Comparison of ENCODE assay signal across 25 mouse cellular contexts in genomic region chr8:82388356-82388902, GRCm38 (mm10). TPM values are rescaled to one million over a fixed set of nuclear protein-coding genes. Genes with fewer than 3 reads are reported as not detected.
DNase-seq lines count a peak whose midpoint lies in the region; ATAC-seq and TF ChIP-seq lines count a peak whose summit lies in the region.
"Had no signal": no experiment of that assay in that cellular context is flagged by ENCODE, and none has a peak within 500 bp of the region (broad histone marks: within the 10 kb centered on the region; RNA-seq: fewer than 3 reads in every experiment).

No protein-coding gene starts in this region.

- no peak for TF ChIP-seq POLR2A in MEL (IDR thresholded peaks at IDR 0.05; ENCODE audit: control insufficient read depth in 1 of 2, insufficient read depth in 1 of 2, low read depth in 1 of 2, low read length in 2 of 2, poor library complexity in 1 of 2)

- TF ChIP-seq CTCF in MEL (IDR thresholded peaks at IDR 0.05 in 2 of 3, conservative IDR thresholded peaks at IDR 0.05 in 1 of 3; ENCODE audit: control insufficient read depth in 1 of 3, insufficient read depth in 1 of 3, low read depth in 2 of 3, low read length in 3 of 3, poor library complexity in 1 of 3, severe bottlenecking in 1 of 3), result no peak

- peaks cover 35% of the 10 kb centered on the region for H3K4me1 ChIP-seq in heart, embryonic 10.5 days
- peaks cover 20 to 39% of the 10 kb centered on the region in 2 experiments for H3K4me1 ChIP-seq in MEL (ENCODE audit: control insufficient read depth in 1 of 2, insufficient read depth in 2 of 2, low read length in 2 of 2)
- H3K4me1 ChIP-seq in heart, embryonic 16.5 days (ENCODE audit: control insufficient read depth, insufficient read depth, low read length), result peaks cover 20% of the 10 kb centered on the region
- H3K4me1 ChIP-seq in midbrain, embryonic 11.5 days (ENCODE audit: control insufficient read depth, insufficient read depth, low read length), result no peaks in the 10 kb centered on the region
- H3K4me1 ChIP-seq: hindbrain, embryonic 12.5 days; intestine, embryonic 15.5 days; limb, embryonic 13.5 days had no signal

- TF ChIP-seq RAD21 in MEL (IDR thresholded peaks at IDR 0.05; ENCODE audit: low read depth, low read length), result no peak

- no peak for DNase-seq in heart, embryonic 10.5 days (ENCODE audit: low spot score)
- no peak for DNase-seq in heart, postnatal 14 days
- DNase-seq in MEL (ENCODE audit: low read depth, low spot score), result peak; percentile 26
- DNase-seq in fat pad, adult 2 months (ENCODE audit: extremely low read depth, low read depth, low spot score), result peak; percentile 64
- DNase-seq in midbrain, embryonic 11.5 days (ENCODE audit: low spot score, missing footprints), result no peak
- DNase-seq in right cerebral cortex, postnatal 4 days, result no peak
- DNase-seq: adrenal gland, adult 2 months; cerebellum, adult 2 months; cerebellum, postnatal 14 days; gastrocnemius, postnatal 14 days; kidney, adult 2 months; kidney, postnatal 36 days; lung, adult 18-20 months; lung, postnatal 4 days; thymus, postnatal 4 days had no signal

- H3K36me3 ChIP-seq in heart, embryonic 10.5 days, result no peaks in the 10 kb centered on the region
- peaks cover 0 to 39% of the 10 kb centered on the region in 2 experiments; a peak in 2 of 4 replicates for H3K36me3 ChIP-seq in MEL (ENCODE audit: control insufficient read depth in 1 of 2, insufficient read depth in 2 of 2, low read length in 2 of 2)
- H3K36me3 ChIP-seq in heart, embryonic 16.5 days (ENCODE audit: control insufficient read depth, insufficient read depth), result no peaks in the 10 kb centered on the region
- no peaks in the 10 kb centered on the region for H3K36me3 ChIP-seq in midbrain, embryonic 11.5 days (ENCODE audit: control insufficient read depth, insufficient read depth, low read length)
- H3K36me3 ChIP-seq: hindbrain, embryonic 12.5 days; intestine, embryonic 15.5 days; limb, embryonic 13.5 days; liver, embryonic 12.5 days had no signal

- H3K9ac ChIP-seq in MEL (ENCODE audit: control insufficient read depth, low read depth, low read length, poor library complexity, severe bottlenecking), result no peak overlapping the region
- no peak overlapping the region for H3K9ac ChIP-seq in heart, embryonic 16.5 days (ENCODE audit: low read length)
- H3K9ac ChIP-seq in midbrain, embryonic 11.5 days (ENCODE audit: low read length), result no peak overlapping the region
- H3K9ac ChIP-seq: forebrain, embryonic 13.5 days; hindbrain, embryonic 12.5 days; intestine, embryonic 15.5 days; limb, embryonic 13.5 days; liver, embryonic 12.5 days had no signal

- ATAC-seq in heart, embryonic 16.5 days (replicated peaks; ENCODE audit: extremely low read depth, insufficient read depth, low FRiP score), result peak; percentile 47; the same call in 1 of the 2 replicates
- ATAC-seq in midbrain, embryonic 11.5 days (ENCODE audit: low FRiP score), result no peak
- ATAC-seq: CD4-positive, CD25-positive, alpha-beta regulatory T cell, adult 4 months; forebrain, embryonic 13.5 days; hindbrain, postnatal 0 days; intestine, embryonic 15.5 days; midbrain, embryonic 16.5 days had no signal

- no peaks in the 10 kb centered on the region for H3K9me3 ChIP-seq in heart, embryonic 10.5 days
- H3K9me3 ChIP-seq in MEL (replicated peaks; ENCODE audit: insufficient read depth, low read length), result no peaks in the 10 kb centered on the region
- H3K9me3 ChIP-seq in heart, embryonic 16.5 days (replicated peaks; ENCODE audit: control insufficient read depth, low read length), result no peaks in the 10 kb centered on the region
- H3K9me3 ChIP-seq in midbrain, embryonic 11.5 days (ENCODE audit: control insufficient read depth, low read length), result no peaks in the 10 kb centered on the region
- H3K9me3 ChIP-seq: forebrain, embryonic 13.5 days; hindbrain, embryonic 12.5 days; intestine, embryonic 15.5 days; limb, embryonic 13.5 days; liver, embryonic 12.5 days had no signal

- TF ChIP-seq EP300 in MEL (IDR thresholded peaks at IDR 0.05; ENCODE audit: low read depth in 1 of 2, low read length in 2 of 2), result peak in 1 of 2 experiments; percentile 10; a peak in 1 of 4 replicates

- 38% methylated on average over 1 of the region's 1 CpGs for WGBS in heart, embryonic 10.5 days
- 32% methylated on average over 1 of the region's 1 CpGs for WGBS in heart, embryonic 16.5 days
- WGBS in midbrain, embryonic 11.5 days, result 95% methylated on average over 1 of the region's 1 CpGs

- no peaks in the 10 kb centered on the region for H3K27me3 ChIP-seq in heart, embryonic 10.5 days (ENCODE audit: insufficient read depth, poor library complexity, severe bottlenecking)
- no peaks in the 10 kb centered on the region for H3K27me3 ChIP-seq in MEL (ENCODE audit: control insufficient read depth in 1 of 2, insufficient read depth in 2 of 2, low read length in 2 of 2)
- no peaks in the 10 kb centered on the region for H3K27me3 ChIP-seq in heart, embryonic 16.5 days (ENCODE audit: control insufficient read depth, insufficient read depth, low read length)
- no peaks in the 10 kb centered on the region for H3K27me3 ChIP-seq in midbrain, embryonic 11.5 days (ENCODE audit: control insufficient read depth, insufficient read depth, low read length)
- H3K27me3 ChIP-seq: forebrain, embryonic 13.5 days; hindbrain, embryonic 12.5 days; intestine, embryonic 15.5 days; limb, embryonic 13.5 days; liver, embryonic 12.5 days had no signal

- peak overlapping the region; percentile 13; the same call in 1 of the 2 replicates for H3K27ac ChIP-seq in heart, embryonic 10.5 days
- peak overlapping the region; percentile 56 for H3K27ac ChIP-seq in MEL (ENCODE audit: control insufficient read depth, low read depth, low read length)
- H3K27ac ChIP-seq in heart, embryonic 16.5 days (ENCODE audit: low read length), result peak overlapping the region; percentile 66
- no peak overlapping the region for H3K27ac ChIP-seq in midbrain, embryonic 11.5 days (ENCODE audit: low read depth, low read length)
- H3K27ac ChIP-seq: forebrain, embryonic 13.5 days; hindbrain, embryonic 12.5 days; hindbrain, postnatal 0 days; intestine, embryonic 15.5 days; limb, embryonic 13.5 days; liver, embryonic 12.5 days had no signal

- H3K4me2 ChIP-seq in heart, embryonic 16.5 days (ENCODE audit: low read depth, low read length), result no peak overlapping the region
- H3K4me2 ChIP-seq in midbrain, embryonic 11.5 days, result no peak overlapping the region
- H3K4me2 ChIP-seq: forebrain, embryonic 13.5 days; hindbrain, embryonic 12.5 days; intestine, embryonic 15.5 days; limb, embryonic 13.5 days; liver, embryonic 12.5 days had no signal

- H3K4me3 ChIP-seq in heart, embryonic 10.5 days, result no peak overlapping the region
- H3K4me3 ChIP-seq in MEL (ENCODE audit: control insufficient read depth in 1 of 2, insufficient read depth in 1 of 2, low read depth in 2 of 2, low read length in 2 of 2), result no peak overlapping the region
- H3K4me3 ChIP-seq in heart, embryonic 16.5 days (ENCODE audit: low read length), result no peak overlapping the region
- H3K4me3 ChIP-seq in midbrain, embryonic 11.5 days (ENCODE audit: low read depth, low read length), result no peak overlapping the region
- H3K4me3 ChIP-seq: erythroblast, embryonic 14.5 days; forebrain, embryonic 13.5 days; hindbrain, embryonic 12.5 days; intestine, embryonic 15.5 days; limb, embryonic 13.5 days; liver, embryonic 12.5 days had no signal

- no peaks in the 10 kb centered on the region for H3K79me2 ChIP-seq in MEL (ENCODE audit: control insufficient read depth, insufficient read depth, low read length, poor library complexity)

- intact Hi-C loops in heart, postnatal 14 days (cut with DNase I), result no loop called here

TF ChIP-seq in MEL, 35 proteins besides CTCF, POLR2A, EP300 and RAD21:
- TF ChIP-seq GATA1 (IDR thresholded peaks at IDR 0.05; ENCODE audit: low read depth, low read length), result 0 out of 2 replicates have a peak, but pooled peaks have one; percentile 22
- no peak for TF ChIP-seq MEF2A (IDR thresholded peaks at IDR 0.05; ENCODE audit: extremely low read depth, insufficient replicate concordance, low read depth, low read length, poor library complexity, severe bottlenecking)

RNA-seq across cellular contexts. Expression of gene Il15, which starts 14.6 kb away (rescaled TPM):
- polyA plus RNA-seq in heart, embryonic 10.5 days (2016; fragmentation: Nextera tagmentation; extraction: Ambion mirVana), result 16.5 and 21.2 TPM in 2 replicates
- total RNA-seq in heart, postnatal 14 days (2021), result 10 to 100 TPM; 18.5 to 22.2 TPM
- total RNA-seq in MEL (2012; rRNA removed), result not detected in 2 replicates
- polyA plus RNA-seq in MEL (2012; ENCODE audit: insufficient read depth in 1 of 2, insufficient read length in 2 of 2, low read depth in 1 of 2, low replicate concordance in 2 of 2, missing spikeins in 1 of 2), result not detected
- 13.5 and 15.3 TPM in 2 replicates for polyA plus RNA-seq in heart, embryonic 16.5 days (2015; fragmentation: Nextera tagmentation; extraction: Ambion mirVana)
- 2.2 and 2.5 TPM in 2 replicates for polyA plus RNA-seq in midbrain, embryonic 11.5 days (2014; fragmentation: Nextera tagmentation; extraction: Ambion mirVana)
- polyA plus RNA-seq: erythroblast, embryonic 14.5 days had no signal

Comparison
In these comparisons a context has a peak if more than half of its experiments do, and no peak if none do; other contexts are left out.
1. DNase-seq: peak in MEL (single experiment) and fat pad, adult 2 months (single experiment); none in heart, embryonic 10.5 days (single experiment), heart, postnatal 14 days (0 of 2), midbrain, embryonic 11.5 days (single experiment) and right cerebral cortex, postnatal 4 days (single experiment).